Mouse (Mus musculus) hindbrain, embryonic 11.5 days (tissue): ENCODE measurements at regions not wholly inside any gene's neighbourhood (a gene's known extent, or its start where the extent isn't known, plus 50 kb on each side); places are given as distances from the start of the nearest gene placed in this dataset.

ENCODE experiments used
- ATAC-seq: fragments of 200-750 bp; cut with Nextera tagmentation; 2 replicates; pipeline ENCODE4 v1.8.0; 2017; ENCODE audit warnings: mild to moderate bottlenecking, moderate TSS enrichment, moderate library complexity; ENCODE audit not compliant: low FRiP score
- DNase-seq: peaks from one replicate; pipeline ENCODE4 v3.0.0-alpha.2; 2015; ENCODE audit warnings: low spot score
- H3K27ac ChIP-seq: fragments of 300-500 bp; sonication (generic); 2 replicates; pipeline ENCODE4 v1.5.1; 2014; ENCODE audit warnings: mild to moderate bottlenecking, low read depth, low read length
- H3K27me3 ChIP-seq: fragments of 300-500 bp; sonication (generic); 2 replicates; pipeline ENCODE4 v1.6.1; 2014; ENCODE audit warnings: mild to moderate bottlenecking, low read length, moderate library complexity, mixed read lengths; ENCODE audit not compliant: control insufficient read depth, insufficient read depth
- H3K36me3 ChIP-seq: fragments of 300-500 bp; sonication (generic); 2 replicates; pipeline ENCODE4 v1.6.1; 2014; ENCODE audit warnings: mild to moderate bottlenecking, low read length, moderate library complexity, mixed read lengths; ENCODE audit not compliant: control insufficient read depth, insufficient read depth
- H3K4me1 ChIP-seq: fragments of 300-500 bp; sonication (generic); replicated peaks from 2 replicates; pipeline ENCODE4 v1.6.1; 2014; ENCODE audit warnings: low read length, mixed read lengths; ENCODE audit not compliant: control insufficient read depth, insufficient read depth
- H3K4me2 ChIP-seq: fragments of 300-500 bp; sonication (generic); replicated peaks from 2 replicates; pipeline ENCODE4 v1.6.1; 2014; ENCODE audit warnings: mild to moderate bottlenecking, low read depth, low read length
- H3K4me3 ChIP-seq: fragments of 300-500 bp; sonication (generic); 2 replicates; pipeline ENCODE4 v1.5.1; 2014; ENCODE audit warnings: low read depth, low read length
- H3K9ac ChIP-seq: fragments of 300-500 bp; sonication (generic); 2 replicates; pipeline ENCODE4 v1.6.1; 2014; ENCODE audit warnings: low read depth, low read length
- H3K9me3 ChIP-seq: fragments of 300-500 bp; sonication (generic); 2 replicates; pipeline ENCODE4 v1.6.1; 2016; ENCODE audit warnings: low read length; ENCODE audit not compliant: control insufficient read depth
- WGBS: fragments of 180-500 bp; shearing (Covaris S2); extraction: QIAGEN DNeasy Blood & Tissue Kit; methylation state at CpG from one replicate; pipeline ENCODE4 v1.1.7; 2014; 5-methylcytosine and 5-hydroxymethylcytosine counted together

DNA sequence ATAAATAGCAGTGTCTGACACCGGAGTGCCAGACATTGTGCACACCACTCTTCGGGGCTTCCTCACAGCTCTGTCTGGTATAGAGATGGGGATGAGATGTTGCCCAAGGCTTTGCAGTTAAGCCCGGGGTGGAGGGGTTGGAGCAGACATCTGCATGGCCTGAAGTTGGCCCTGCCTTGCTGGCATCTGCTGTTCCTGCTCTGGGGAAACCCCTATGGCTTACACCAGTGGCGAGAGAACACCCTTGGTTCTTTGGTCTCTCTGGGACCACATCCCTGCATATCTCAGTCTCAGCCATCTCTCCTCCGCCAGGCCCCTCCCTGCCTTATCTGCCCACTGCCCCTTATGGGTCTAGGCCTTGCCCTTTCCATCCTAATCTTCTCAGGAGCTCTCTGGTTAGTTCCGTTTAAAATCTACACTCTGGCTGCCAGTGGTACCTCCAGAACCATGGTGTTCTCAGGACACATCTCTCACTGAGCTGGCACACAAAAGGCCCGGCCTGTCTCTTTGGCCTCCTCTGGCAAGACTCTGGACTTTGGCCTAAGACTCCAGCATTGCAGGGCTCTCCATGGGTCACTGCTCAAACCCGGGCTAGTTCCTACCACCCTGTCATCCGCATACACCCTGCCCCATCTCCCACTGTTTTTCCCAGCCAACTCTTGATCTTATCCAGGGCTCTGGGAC is 123.3 kb upstream of the Id2 start:
- Histone ChIP-seq H3K4me2 (no peak overlapping the region), H3K36me3 (no peaks in the 10 kb centered on the region), H3K27ac (no peak overlapping the region), H3K9me3 (no peaks in the 10 kb centered on the region), H3K4me3 (no peak overlapping the region), H3K4me1 (peaks cover 9% of the 10 kb centered on the region), H3K27me3 (no peaks in the 10 kb centered on the region), H3K9ac (no peak overlapping the region)
- no peak for DNase-seq
- 72% methylated on average over 9 of the region's 9 CpGs for WGBS
- ATAC-seq, result no peak

DNA sequence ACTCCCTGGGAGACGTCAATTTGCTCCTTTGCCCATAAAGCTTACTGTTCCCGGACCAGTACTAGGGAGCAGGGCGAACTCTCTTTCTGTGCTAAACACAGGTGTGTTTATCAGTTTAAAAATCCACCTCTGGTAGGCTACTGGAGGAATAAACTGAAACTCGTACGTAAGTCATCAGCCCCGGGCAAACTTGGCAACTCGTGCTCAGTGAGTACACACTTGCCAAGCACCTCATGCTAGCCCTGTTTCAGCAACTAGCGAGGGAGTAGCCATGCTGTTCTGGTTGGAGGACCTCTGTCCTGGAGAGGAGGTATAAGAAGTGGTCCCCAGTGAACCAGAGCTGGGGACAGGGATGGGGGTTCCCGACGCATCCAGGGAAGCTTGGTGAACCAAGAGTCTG is 122.6 kb upstream of the Id2 start:
- no peak overlapping the region for H3K27ac ChIP-seq
- no peak for DNase-seq
- no peaks in the 10 kb centered on the region for H3K36me3 ChIP-seq
- peaks cover 9% of the 10 kb centered on the region for H3K4me1 ChIP-seq
- 87% methylated on average over 10 of the region's 10 CpGs for WGBS
- H3K4me3 ChIP-seq, result no peak overlapping the region
- no peak overlapping the region for H3K9ac ChIP-seq
- no peak for ATAC-seq
- H3K4me2 ChIP-seq, result no peak overlapping the region
- H3K27me3 ChIP-seq, result no peaks in the 10 kb centered on the region
- H3K9me3 ChIP-seq, result no peaks in the 10 kb centered on the region

DNA sequence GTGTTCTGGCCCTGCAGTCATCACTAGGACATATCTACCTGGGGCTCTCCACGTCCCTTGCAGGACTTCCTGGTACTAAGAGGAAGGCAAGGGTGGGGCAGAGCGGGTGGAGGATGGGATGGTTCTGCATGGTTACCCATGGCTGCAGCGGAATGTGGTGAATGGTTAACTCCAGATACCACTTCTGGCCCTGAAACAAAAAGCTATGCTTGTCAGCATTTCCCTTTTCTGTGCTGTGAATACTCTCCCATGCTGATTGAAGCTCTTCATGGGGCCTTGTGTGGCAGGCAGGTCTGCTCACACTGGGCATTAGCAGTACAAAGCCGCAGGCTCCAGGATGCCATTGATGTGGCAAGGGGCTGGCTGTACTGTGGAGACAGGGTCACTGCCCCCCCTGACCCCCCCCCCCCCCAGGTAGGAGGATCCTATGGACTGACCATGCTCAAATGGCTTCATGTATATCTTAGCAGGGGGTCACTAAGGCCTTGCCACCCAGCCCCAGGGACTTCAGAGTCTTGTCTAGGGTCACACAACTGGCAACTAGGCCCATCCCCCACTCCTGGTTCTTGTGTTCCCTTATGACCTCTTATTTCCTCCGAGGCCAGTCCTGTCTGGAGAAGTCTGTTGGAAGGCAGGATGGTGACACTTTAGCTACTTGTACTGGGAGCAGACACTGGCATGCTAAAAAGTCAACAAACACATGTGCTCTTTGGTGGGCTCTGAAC is 120.0 kb upstream of the Id2 start:
- DNase-seq (no peak), ATAC-seq (peak; percentile 47; the same call in 1 of the 2 replicates)
- Histone ChIP-seq H3K27me3 (no peaks in the 10 kb centered on the region), H3K36me3 (no peaks in the 10 kb centered on the region), H3K9me3 (no peaks in the 10 kb centered on the region), H3K4me3 (no peak overlapping the region), H3K4me1 (peaks cover 9% of the 10 kb centered on the region), H3K9ac (no peak overlapping the region), H3K4me2 (no peak overlapping the region), H3K27ac (no peak overlapping the region)
- WGBS, result 15% methylated on average over 5 of the region's 5 CpGs

DNA sequence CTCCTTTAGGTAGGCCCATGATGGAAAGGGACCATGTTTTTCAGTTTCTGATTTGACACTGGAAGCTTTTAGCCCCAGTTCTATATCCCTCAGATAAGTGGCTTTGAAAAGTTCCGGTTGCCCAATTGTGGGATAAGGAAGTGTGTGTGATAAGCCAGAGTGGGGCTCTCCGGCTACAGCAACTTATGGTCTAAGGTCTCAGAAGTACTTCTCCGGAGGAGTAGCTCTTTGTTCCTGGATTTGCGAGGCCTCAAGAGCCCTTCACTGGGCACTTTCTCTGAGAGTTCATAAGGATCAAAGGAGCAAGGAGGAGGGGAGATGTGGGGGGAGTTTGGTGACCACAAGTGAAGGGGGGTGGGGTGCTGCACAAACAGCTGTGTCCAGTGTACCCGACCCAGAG is 118.3 kb upstream of the Id2 start:
- DNase-seq (no peak), ATAC-seq (no peak)
- Histone ChIP-seq H3K9me3 (no peaks in the 10 kb centered on the region), H3K4me2 (no peak overlapping the region), H3K4me1 (peaks cover 9% of the 10 kb centered on the region), H3K36me3 (no peaks in the 10 kb centered on the region), H3K27ac (no peak overlapping the region), H3K27me3 (no peaks in the 10 kb centered on the region), H3K4me3 (no peak overlapping the region), H3K9ac (no peak overlapping the region)
- 67% methylated on average over 5 of the region's 5 CpGs for WGBS

DNA sequence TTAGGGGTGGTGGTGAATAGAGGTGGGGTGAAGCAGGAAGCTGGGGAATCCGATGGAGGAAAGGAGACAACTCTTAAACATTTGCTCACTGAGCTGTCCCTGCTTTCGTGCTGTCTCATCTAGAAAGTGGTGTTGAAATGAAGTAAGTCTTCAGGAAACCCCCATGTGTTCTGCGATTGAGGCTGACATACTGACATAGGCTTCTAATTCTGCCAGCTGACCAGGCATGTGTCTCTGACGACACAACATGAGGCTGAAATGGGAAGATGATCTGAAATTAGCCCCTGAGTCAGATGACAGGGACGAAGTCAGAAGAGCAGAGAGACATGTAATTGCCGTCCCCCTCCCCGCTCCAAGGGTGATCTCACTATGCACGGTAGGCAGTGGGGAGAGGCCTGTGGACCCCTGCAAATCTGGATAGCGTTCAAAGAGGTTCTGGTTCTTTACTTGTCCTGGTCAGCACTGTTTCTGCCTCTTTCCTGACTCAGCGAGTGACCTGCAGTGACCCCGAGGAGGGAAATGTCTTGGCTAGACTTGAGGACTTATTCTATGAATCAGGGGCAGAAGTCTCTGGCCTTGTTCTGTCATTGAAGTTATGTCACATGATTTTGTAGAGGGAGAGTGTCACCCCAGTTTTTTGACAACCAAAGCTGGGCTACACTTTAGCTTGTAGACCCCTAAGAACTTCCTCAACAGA is 117.0 kb upstream of the Id2 start:
- WGBS, result 86% methylated on average over 11 of the region's 11 CpGs
- Histone ChIP-seq H3K9me3 (no peaks in the 10 kb centered on the region), H3K27ac (no peak overlapping the region), H3K4me3 (no peak overlapping the region), H3K27me3 (no peaks in the 10 kb centered on the region), H3K4me1 (peaks cover 12% of the 10 kb centered on the region), H3K4me2 (no peak overlapping the region), H3K9ac (no peak overlapping the region), H3K36me3 (no peaks in the 10 kb centered on the region)
- DNase-seq, result no peak
- no peak for ATAC-seq

DNA sequence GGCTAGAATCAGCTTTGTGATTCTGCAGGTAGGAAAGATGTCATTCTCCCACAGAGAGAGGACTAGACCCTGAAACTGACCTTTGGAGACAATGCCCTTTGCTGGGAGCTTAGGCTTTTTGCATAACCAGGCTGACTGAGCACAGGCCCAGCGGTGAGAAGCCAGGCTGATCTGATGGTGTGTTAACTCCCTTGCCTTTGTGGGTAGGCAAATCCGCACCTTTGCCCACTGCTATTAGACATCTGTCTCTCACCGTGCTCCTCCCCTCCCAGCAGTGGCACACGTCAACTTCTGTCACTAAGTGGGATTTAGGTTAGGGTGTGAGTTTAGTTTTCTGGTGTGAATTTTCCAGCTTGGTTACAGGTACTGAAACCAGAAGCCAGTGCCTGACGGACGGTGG is 114.4 kb upstream of the Id2 start:
- 71% methylated on average over 6 of the region's 6 CpGs for WGBS
- no peak for ATAC-seq
- H3K27ac ChIP-seq, result no peak overlapping the region
- H3K4me1 ChIP-seq, result 0 out of 2 replicates have a peak, but pooled peaks cover 2% of the 10 kb centered on the region
- no peak overlapping the region for H3K4me2 ChIP-seq
- H3K36me3 ChIP-seq, result no peaks in the 10 kb centered on the region
- H3K9ac ChIP-seq, result no peak overlapping the region
- no peak for DNase-seq
- no peaks in the 10 kb centered on the region for H3K27me3 ChIP-seq
- H3K4me3 ChIP-seq, result no peak overlapping the region
- no peaks in the 10 kb centered on the region for H3K9me3 ChIP-seq

DNA sequence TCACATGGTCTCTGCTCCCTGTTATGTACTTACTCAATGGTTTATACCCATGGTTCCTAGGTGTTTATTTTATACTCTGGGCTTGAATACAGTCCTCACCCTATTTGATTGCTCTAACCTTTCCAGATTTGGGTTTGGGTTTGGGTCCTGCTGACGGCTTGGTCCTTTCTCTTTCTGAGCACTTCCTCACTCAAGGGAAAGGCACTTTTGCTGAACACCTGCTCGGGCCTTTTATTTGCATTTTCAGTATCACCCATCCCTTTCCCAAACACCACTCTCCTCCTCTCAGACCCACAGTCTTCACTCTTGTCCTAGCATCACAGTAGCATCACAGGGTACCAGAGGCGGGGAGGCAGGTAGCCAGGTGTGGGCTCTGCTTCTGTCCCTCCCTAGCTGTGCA is 113.7 kb upstream of the Id2 start:
- WGBS, result 77% methylated on average over 3 of the region's 3 CpGs
- no peaks in the 10 kb centered on the region for H3K9me3 ChIP-seq
- 0 out of 2 replicates have a peak, but pooled peaks cover 2% of the 10 kb centered on the region for H3K4me1 ChIP-seq

DNA sequence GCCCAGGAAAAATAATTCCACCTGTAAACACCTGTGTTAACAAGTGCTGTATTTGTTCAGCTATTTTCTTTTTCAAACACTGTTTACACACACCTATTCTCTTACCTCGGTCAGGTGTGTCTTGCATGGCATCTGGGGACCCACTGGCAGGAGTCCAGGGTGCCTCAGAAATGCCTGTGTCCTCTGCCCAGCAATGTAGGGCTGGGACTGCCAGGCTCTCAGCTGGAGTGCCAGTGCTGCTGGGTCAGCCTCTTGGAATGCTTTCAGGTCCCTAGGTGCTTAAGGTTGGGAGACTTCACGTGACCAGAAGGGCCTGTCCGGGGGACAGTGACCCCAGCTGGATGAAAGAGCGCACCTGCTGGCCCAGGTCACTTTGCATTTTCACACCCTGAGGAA is 112.4 kb upstream of the Id2 start:
- DNase-seq, result no peak
- ATAC-seq, result no peak

More for the DNA sequence above, 113.7 kb upstream of the Id2 start:
- Histone ChIP-seq H3K4me2 (no peak overlapping the region), H3K27ac (no peak overlapping the region), H3K36me3 (no peaks in the 10 kb centered on the region), H3K27me3 (no peaks in the 10 kb centered on the region), H3K4me3 (no peak overlapping the region), H3K9ac (no peak overlapping the region)
- DNase-seq, result no peak
- no peak for ATAC-seq

More for the DNA sequence above, 112.4 kb upstream of the Id2 start:
- Histone ChIP-seq H3K9ac (no peak overlapping the region), H3K4me1 (0 out of 2 replicates have a peak, but pooled peaks cover 2% of the 10 kb centered on the region), H3K4me3 (no peak overlapping the region), H3K4me2 (no peak overlapping the region), H3K9me3 (no peaks in the 10 kb centered on the region), H3K36me3 (no peaks in the 10 kb centered on the region), H3K27me3 (no peaks in the 10 kb centered on the region), H3K27ac (no peak overlapping the region)
- WGBS, result 34% methylated on average over 4 of the region's 4 CpGs
